Mouse (Mus musculus) intestine, embryonic 14.5 days (tissue): ENCODE results near the gene Rdh19. TPM values are rescaled to one million over a fixed set of nuclear protein-coding genes. Genes with fewer than 3 reads are reported as not detected.
"Not testable (repeated sequence)": the region's sequence is repeated elsewhere in the genome, so short reads cannot be mapped to it uniquely, and the experiment has no call there.

Source experiments
- ATAC-seq: fragments of 200-750 bp; cut with Nextera tagmentation; replicated peaks from 2 replicates; pipeline ENCODE4 v1.8.0; 2017; ENCODE audit warnings: low read depth, moderate number of reproducible peaks, moderate TSS enrichment, moderate library complexity; ENCODE audit not compliant: low FRiP score, low TSS enrichment
- DNase-seq: peaks from one replicate; pipeline ENCODE4 v3.0.0-alpha.2; 2018; ENCODE audit warnings: low spot score
- H3K27ac ChIP-seq: fragments of 300-500 bp; sonication (generic); 2 replicates; pipeline ENCODE4 v1.5.1; 2014; ENCODE audit warnings: low read depth, mild to moderate bottlenecking, control low read depth
- H3K27me3 ChIP-seq: fragments of 300-500 bp; sonication (generic); replicated peaks from 2 replicates; pipeline ENCODE4 v1.6.1; 2014; ENCODE audit warnings: low read length, control low read depth; ENCODE audit not compliant: control insufficient read depth, insufficient read depth
- H3K36me3 ChIP-seq: fragments of 300-500 bp; sonication (generic); 2 replicates; pipeline ENCODE4 v1.6.1; 2014; ENCODE audit warnings: low read length, control low read depth; ENCODE audit not compliant: control insufficient read depth, insufficient read depth
- H3K4me1 ChIP-seq: fragments of 300-500 bp; sonication (generic); replicated peaks from 2 replicates; pipeline ENCODE4 v1.6.1; 2014; ENCODE audit warnings: low read length, control low read depth, mixed read lengths; ENCODE audit not compliant: control insufficient read depth, insufficient read depth
- H3K4me2 ChIP-seq: fragments of 300-500 bp; sonication (generic); 2 replicates; pipeline ENCODE4 v1.6.1; 2014; ENCODE audit warnings: low read length
- H3K4me3 ChIP-seq: fragments of 300-500 bp; sonication (generic); 2 replicates; pipeline ENCODE4 v1.5.1; 2014; ENCODE audit warnings: low read depth, low read length, control low read depth, mixed read lengths
- H3K9ac ChIP-seq: fragments of 300-500 bp; sonication (generic); 2 replicates; pipeline ENCODE4 v1.6.1; 2014; ENCODE audit warnings: mild to moderate bottlenecking, low read length
- H3K9me3 ChIP-seq: fragments of 300-500 bp; sonication (generic); 2 replicates; pipeline ENCODE4 v1.6.1; 2016; ENCODE audit warnings: low read length, control low read depth; ENCODE audit not compliant: control insufficient read depth
- WGBS: fragments of 180-500 bp; shearing (Covaris S2); extraction: QIAGEN DNeasy Blood & Tissue Kit; methylation state at CpG from one replicate; pipeline ENCODE4 v1.1.7; 2014; 5-methylcytosine and 5-hydroxymethylcytosine counted together
- polyA plus RNA-seq: library from polyadenylated mRNA; unstranded; fragments of >200 nt; fragmentation: Nextera tagmentation; extraction: Ambion mirVana; gene quantifications from 2 replicates; pipeline ENCODE4 v1.2.1, GENCODE M21; 2014

The Rdh19 gene
- polyA plus RNA-seq: not detected in 2 replicates

DNA sequence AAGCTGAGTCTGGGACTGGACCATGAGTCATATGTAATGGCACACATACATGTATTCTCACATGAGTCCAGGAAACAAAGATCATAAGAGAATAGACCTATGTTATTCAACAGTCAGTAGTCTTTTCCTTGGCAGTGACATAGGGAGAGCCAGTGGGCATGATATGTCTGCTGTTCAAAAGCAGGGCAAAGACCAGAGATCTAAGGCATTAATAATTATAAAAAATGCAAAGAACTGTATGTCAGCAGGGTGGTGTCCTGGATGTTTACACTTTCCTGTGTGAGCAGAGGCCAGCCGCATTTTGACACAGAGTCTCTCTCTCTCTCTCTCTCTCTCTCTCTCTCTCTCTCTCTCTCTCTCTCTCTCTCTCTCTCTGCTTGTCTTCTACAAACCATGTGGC is at the start of gene Rdh19:
TSS of gene Rdh19 (plus strand) at position 301 of the 400 bp plus-strand sequence.
- H3K27me3 ChIP-seq: no peaks in the 10 kb centered on the region
- 48% methylated on average over 1 of the region's 1 CpGs for WGBS
- no peak for DNase-seq
- H3K9me3 ChIP-seq: no peaks in the 10 kb centered on the region
- no peak within 1 kb of the TSS for H3K9ac ChIP-seq
- no peak within 1 kb of the TSS for H3K27ac ChIP-seq
- H3K4me3 ChIP-seq: no peak within 1 kb of the TSS
- no peak within 1 kb of the TSS for H3K4me2 ChIP-seq
- no peaks in the 10 kb centered on the region for H3K36me3 ChIP-seq
- no peaks in the 10 kb centered on the region for H3K4me1 ChIP-seq
- ATAC-seq: no peak

DNA sequence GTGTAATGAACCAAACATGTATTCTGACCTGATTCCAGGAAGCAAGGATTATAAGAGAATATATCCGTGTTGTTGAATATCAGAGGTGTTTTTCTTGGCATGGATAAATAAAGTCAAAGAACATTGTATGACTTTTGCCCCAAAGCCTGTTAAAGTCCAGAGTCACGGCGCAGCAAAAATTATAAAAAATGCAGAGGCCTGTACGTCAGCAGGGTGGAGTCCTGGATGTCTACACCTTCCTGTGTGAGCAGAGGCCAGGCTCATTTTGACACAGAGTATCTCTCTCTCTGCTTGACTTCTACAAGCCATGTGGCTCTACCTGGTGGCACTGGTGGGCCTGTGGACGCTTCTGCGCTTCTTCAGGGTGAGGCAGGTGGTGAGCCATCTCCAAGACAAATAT is 48.8 kb upstream of the Rdh19 start, which contains the start of gene Rdh16:
TSS of gene Rdh16 (plus strand) at position 262 of the 400 bp plus-strand sequence.
- no peak for ATAC-seq
- no peaks in the 10 kb centered on the region for H3K4me1 ChIP-seq
- no peak for DNase-seq
- H3K4me3 ChIP-seq: no peak within 1 kb of the TSS
- H3K36me3 ChIP-seq: no peaks in the 10 kb centered on the region
- no peak within 1 kb of the TSS for H3K4me2 ChIP-seq
- H3K9ac ChIP-seq: no peak within 1 kb of the TSS
- H3K27ac ChIP-seq: no peak within 1 kb of the TSS
- H3K9me3 ChIP-seq: no peaks in the 10 kb centered on the region
- H3K27me3 ChIP-seq: no peaks in the 10 kb centered on the region
- WGBS: 85% methylated on average over 6 of the region's 6 CpGs

DNA sequence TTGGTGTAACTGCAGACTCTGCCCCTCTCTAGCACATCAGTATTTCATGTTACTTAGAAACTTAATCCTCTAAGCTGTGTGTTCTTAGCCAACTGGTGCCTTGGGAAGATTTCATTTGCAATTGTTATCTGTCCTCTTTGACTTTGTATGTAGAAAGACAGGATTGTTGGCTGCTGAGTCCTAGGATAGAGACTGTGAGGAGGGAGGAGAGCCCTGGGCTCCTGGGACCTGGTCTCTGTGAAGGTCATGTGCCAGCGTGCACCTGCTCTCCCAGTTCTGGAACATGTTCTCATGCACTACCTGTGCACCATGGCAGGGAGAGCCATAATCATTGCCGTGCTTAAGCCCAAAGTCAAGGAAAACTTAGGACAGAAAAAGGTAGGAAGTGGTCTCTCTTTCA is 48.1 kb upstream of the Rdh19 start:
- WGBS: 88% methylated on average over 2 of the region's 2 CpGs
- no peak for ATAC-seq

DNA sequence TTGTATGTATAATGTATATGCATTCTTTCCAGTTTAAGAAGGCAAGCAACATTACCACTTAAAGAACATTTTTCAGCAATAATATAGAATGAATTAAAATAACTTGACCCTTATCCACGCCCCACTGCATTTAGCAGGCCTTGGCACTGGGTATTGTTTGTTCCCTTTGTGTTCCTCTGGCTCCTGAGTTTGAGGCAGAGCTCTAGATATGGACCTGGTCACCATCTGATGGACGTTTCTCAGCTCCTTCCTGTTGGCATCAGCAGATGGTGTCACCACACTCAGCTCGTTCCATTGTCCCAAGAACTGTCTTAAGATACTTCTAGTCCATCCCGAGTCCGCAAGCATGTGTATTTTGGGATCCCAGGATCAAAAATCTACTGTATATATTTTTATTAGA is 47.5 kb upstream of the Rdh19 start:
- Histone ChIP-seq H3K36me3 (no peaks in the 10 kb centered on the region), H3K4me1 (no peaks in the 10 kb centered on the region), H3K4me3 (no peak overlapping the region), H3K9ac (no peak overlapping the region), H3K9me3 (no peaks in the 10 kb centered on the region), H3K27me3 (no peaks in the 10 kb centered on the region), H3K27ac (no peak overlapping the region), H3K4me2 (no peak overlapping the region)
- DNase-seq: no peak
- no peak for ATAC-seq
- 82% methylated on average over 5 of the region's 5 CpGs for WGBS

More for the DNA sequence above, 48.1 kb upstream of the Rdh19 start:
- Histone ChIP-seq H3K36me3 (no peaks in the 10 kb centered on the region), H3K27ac (no peak overlapping the region), H3K4me3 (no peak overlapping the region), H3K4me1 (no peaks in the 10 kb centered on the region), H3K9me3 (no peaks in the 10 kb centered on the region), H3K9ac (no peak overlapping the region), H3K27me3 (no peaks in the 10 kb centered on the region), H3K4me2 (no peak overlapping the region)
- DNase-seq: no peak

DNA sequence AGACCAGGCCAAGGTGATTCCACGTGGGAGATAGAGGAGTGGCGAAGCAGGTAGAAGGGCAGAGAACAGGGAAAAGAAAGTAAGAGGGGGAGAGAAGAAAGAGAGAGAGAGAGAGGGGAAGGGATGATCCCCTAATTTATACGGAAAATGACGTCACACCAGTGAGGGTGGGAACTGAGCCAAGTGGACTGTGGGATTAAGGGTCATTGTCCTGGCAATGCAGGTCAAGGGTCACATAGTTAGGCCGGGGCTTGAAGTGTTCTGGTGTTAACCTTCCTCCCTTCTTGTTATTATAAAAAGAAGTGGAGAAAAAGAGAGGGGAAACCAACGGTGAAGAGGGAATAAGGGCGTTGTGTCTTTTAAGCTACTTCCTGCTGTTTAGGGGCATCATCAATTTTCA is 45.3 kb upstream of the Rdh19 start:
- WGBS: 65% methylated on average over 7 of the region's 7 CpGs
- no peak overlapping the region for H3K9ac ChIP-seq
- no peaks in the 10 kb centered on the region for H3K27me3 ChIP-seq
- H3K4me2 ChIP-seq: no peak overlapping the region
- H3K27ac ChIP-seq: no peak overlapping the region
- no peaks in the 10 kb centered on the region for H3K4me1 ChIP-seq
- no peaks in the 10 kb centered on the region for H3K36me3 ChIP-seq
- no peak overlapping the region for H3K4me3 ChIP-seq
- ATAC-seq (no peak), DNase-seq (no peak)
- no peaks in the 10 kb centered on the region for H3K9me3 ChIP-seq

DNA sequence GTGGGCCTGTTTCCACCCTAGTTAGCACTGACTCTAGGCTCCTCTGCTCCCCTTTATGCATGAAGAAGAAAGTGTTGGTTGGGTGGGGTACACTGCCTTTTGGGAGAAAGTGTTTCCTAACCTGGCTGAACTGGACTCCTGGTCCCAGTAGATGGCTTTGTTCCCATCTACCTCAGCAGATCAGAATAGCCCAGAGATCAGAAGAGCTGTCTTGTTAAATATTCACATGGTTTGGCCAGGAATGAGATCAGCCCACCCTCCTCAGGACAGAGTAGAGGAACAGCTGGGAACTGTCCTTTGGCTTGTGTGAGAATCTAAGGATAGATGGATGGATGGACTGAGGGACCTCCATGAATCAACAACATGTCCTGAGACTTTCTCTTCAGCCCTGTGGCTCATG is 33.8 kb upstream of the Rdh19 start:
- no peak overlapping the region for H3K27ac ChIP-seq
- DNase-seq (no peak), ATAC-seq (no peak)
- H3K4me3 ChIP-seq: no peak overlapping the region
- no peak overlapping the region for H3K4me2 ChIP-seq
- no peaks in the 10 kb centered on the region for H3K9me3 ChIP-seq
- no peak overlapping the region for H3K9ac ChIP-seq
- H3K4me1 ChIP-seq: no peaks in the 10 kb centered on the region
- no peaks in the 10 kb centered on the region for H3K27me3 ChIP-seq
- H3K36me3 ChIP-seq: no peaks in the 10 kb centered on the region

DNA sequence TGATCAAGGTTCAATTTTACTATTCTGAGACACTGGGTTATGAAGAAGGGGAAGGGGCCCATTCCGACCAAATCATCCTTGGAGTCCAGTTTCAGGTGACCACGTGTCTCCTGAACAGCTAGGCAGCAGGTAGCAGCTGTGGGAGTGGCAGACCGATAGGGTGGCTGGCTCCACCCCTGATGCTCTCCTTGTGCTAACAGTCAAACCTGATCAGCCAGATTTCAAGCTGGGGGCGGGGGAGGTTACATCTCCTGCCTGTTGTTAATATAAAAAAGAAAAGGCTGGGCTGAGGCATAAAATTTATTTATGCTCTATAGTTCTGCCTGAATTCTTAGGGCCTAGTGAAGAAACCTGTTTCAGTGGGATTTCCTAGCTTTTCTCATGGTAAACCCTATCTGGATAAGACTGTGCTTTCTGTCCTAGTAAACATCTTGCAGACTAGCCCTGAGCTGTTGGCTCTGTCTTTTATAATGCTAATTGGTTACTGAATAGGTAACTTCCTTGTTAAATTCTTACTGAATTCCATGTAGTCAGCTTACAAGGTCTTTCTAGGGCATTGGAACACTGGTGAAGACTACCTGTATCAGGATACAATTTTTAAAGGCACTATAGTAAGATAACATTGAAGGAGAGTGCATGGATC is 32.3 kb upstream of the Rdh19 start:
- not testable (repeated sequence) for H3K9me3 ChIP-seq, H3K4me3 ChIP-seq, H3K27me3 ChIP-seq, H3K9ac ChIP-seq, H3K4me2 ChIP-seq, H3K27ac ChIP-seq, ATAC-seq, H3K36me3 ChIP-seq, H3K4me1 ChIP-seq, DNase-seq
- WGBS: 68% methylated on average over 4 of the region's 4 CpGs

DNA sequence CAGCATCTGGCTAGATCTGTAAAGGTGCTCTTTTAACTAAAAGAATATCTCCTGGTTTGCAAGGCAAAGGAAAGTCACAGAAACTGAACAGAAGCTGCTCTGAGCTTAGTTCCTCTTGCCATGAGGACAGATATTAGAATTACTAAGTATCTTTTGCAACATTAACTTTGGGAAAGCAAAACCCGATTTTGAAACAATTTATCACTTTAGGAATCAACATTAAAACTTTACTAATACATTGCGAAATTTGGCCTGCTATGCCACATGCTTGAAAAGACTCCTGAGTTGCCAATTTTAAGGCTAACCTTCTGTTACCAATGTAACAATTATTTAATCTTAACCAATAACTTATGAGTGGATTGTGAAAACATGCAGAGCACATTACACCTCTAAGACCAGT is 27.9 kb upstream of the Rdh19 start:
- H3K4me1 ChIP-seq, H3K9ac ChIP-seq, ATAC-seq, DNase-seq, H3K27ac ChIP-seq, H3K4me3 ChIP-seq, H3K4me2 ChIP-seq, H3K9me3 ChIP-seq, H3K36me3 ChIP-seq, H3K27me3 ChIP-seq: not testable (repeated sequence)
- WGBS: 85% methylated on average over 2 of the region's 2 CpGs

DNA sequence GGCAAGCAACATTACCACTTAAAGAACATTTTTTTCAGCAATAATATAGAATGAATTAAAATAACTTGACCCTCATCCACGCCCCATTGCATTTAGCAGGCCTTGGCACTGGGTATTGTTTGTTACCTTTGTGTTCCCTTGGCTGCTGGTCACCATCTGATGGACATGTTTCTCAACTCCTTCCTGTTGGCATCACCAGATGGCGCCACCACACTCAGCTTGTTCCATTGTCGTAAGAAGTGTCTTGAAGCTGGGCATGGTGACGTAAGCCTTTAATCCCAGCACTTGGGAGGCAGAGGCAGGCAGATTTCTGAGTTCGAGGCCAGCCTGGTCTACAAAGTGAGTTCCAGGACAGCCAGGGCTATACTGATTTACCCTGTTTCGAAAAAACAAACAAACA is 24.3 kb upstream of the Rdh19 start:
- ATAC-seq: no peak
- H3K4me1 ChIP-seq: no peaks in the 10 kb centered on the region
- 84% methylated on average over 6 of the region's 6 CpGs for WGBS

More for the DNA sequence above, 24.3 kb upstream of the Rdh19 start:
- no peaks in the 10 kb centered on the region for H3K9me3 ChIP-seq
- no peak overlapping the region for H3K9ac ChIP-seq
- no peak overlapping the region for H3K27ac ChIP-seq
- DNase-seq: no peak
- H3K4me2 ChIP-seq: no peak overlapping the region
- H3K4me3 ChIP-seq: no peak overlapping the region
- H3K36me3 ChIP-seq: no peaks in the 10 kb centered on the region
- H3K27me3 ChIP-seq: no peaks in the 10 kb centered on the region
